Mouse (Mus musculus) embryo, embryonic 9.5 days (tissue): ENCODE results near the gene Diablo.

Experiments used
- DNase-seq: peaks from one replicate; pipeline ENCODE4 v3.0.0-alpha.2; 2017; ENCODE audit errors: extremely low spot score

Diablo gene

DNA sequence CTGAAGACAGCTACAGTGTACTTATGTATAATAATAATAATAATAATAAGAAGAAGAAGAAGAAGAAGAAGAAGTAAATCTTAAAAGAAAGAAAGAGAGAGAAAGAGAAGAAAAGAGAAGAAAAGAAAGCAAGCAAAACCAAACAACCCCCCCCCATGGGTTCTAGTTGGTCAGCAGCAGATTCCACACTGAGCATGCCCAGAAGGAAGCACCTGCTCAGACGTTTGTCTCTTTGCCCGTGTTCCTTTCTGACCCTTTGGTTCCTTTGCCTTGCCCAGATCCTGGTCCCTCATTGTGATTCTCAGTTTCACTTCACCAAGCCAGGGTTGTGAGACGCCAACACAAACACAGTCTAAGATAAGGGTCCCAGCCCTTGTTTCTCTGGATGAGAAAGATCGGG, 22.0 kb downstream of the Diablo start:
- DNase-seq = no peak

DNA sequence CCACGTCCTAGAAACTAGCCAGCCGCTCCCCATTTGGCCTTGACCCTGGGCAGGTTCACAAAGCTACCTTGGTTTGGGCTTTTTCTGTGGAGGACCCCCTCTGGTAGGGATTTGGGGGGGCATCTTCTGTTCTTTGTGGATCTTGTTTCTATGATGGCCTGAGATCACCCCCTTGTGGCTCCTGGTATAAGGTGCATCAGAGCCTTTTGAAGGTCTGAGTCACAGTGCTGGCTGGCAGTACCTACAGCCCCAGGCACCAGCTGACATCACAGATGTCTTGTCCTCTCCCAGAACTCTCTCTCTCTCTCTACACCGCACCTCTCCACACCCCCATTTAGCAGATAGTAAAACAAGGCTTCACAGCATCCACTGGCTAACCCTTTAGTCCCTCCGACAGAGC, 24.3 kb downstream of the Diablo start:
- DNase-seq = peak; percentile 24

DNA sequence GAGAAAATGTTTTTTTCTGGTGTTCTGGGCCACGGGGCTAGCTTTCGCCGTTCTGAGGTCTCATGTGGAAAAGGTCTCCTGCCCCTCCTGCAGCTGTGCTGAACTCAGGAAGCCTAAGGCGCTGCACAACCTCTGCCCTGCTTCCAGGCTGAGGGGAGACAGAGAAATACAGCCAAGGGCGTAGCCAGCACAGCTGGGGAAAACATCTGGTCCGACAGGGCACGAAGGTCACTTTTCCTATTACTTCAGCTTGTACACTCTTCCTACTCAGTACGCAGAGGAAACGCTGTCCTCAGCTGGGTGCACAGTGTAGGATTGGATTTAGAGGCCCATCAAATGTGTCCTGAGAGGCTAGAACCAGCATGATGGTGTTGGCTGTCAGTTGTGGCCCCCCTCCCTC, 34.0 kb downstream of the Diablo start:
- DNase-seq = no peak

DNA sequence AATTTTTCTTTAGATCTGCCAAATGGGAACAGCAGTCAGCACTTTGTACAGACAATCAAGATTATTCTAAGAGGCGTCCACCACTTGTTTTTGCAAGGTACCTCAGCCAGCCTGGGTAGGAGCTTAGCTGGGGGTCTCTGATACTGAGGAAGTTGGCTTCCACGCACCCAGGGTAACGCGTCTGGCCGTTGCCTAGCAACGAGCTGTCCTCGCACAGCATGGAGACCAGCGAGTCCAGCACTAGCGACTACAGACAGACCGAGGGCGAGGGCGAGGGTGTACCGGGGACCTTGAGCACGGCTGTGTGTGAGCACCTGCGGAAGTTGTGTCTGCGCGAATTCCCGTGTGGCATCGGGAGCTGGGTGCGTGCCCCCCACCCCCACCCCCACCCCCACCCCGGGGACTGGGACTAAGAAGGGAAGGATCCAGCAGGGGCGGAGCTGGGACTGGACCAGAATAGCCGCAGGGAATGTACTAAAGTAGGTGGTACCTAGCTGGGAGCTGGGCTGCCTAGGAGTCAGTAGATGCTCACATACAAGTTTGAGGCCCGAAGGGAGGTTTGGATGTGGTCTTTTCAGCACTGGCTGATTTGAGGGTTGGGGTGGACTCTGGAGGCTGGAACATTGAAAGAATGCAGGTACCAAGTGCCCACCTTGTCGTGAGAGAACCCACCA, 34.7 kb downstream of the Diablo start, which contains the start of the genes Lrrc43 and Il31:
Gene Lrrc43 (plus strand): TSS at position 194 of the 674 bp plus-strand sequence.
Gene Il31 (minus strand): TSS at position 378 of the 674 bp plus-strand sequence.
- peak; percentile 53 for DNase-seq

DNA sequence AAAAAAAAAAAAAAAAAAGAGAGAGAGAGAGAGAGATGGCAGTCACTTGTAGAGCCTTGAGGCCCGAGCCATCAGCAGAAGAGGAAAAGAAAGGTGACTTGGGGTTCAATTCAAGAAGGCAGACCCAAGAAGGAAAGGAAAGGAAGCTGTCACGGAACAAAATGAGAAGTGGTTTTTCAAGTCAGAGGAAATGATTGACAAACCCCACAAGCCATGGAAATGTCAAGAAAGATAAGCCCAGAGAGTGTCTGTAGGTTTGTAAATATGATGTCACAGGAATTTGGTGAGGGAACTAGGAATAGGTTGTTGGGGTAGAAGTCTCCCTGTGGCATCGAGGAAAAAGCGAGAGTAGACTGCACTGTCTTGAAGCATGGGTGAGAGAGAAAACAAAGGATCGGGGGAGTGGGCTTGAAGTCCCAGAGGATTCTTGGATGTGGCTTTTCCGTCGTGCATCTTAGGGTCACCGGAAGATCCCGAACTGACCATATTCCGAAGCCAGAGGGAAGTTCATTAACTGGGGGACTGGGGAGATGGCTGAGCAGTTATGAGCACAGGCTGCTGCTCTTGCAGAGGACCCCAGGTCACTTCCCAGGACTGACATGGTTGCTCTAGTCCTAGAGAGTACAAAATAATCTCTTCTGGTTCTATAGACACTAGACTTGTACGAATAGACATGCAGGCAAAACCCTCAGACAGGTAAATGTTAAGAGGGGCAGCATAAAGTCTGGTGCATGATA, 36.1 kb downstream of the Diablo start:
- no peak for DNase-seq

DNA sequence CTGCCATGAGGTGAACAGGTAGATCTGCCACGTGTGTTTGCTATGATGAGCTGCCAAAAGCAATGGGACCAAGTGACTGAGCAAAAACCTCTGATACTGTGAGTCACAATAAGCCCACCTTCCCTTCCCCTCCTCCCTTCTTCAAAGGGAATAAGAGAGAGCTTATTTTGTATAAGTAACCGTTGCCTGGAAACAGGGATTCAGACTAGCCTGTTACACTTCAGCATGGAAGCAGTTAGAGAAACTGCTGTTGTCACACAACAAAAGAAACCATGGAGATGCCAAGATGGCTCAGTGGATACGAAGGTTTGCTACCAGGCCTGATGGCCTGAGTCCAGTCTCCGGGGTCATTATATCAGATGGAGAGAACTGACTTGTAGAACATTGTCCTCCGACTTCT, 50.2 kb downstream of the Diablo start:
- DNase-seq = no peak

DNA sequence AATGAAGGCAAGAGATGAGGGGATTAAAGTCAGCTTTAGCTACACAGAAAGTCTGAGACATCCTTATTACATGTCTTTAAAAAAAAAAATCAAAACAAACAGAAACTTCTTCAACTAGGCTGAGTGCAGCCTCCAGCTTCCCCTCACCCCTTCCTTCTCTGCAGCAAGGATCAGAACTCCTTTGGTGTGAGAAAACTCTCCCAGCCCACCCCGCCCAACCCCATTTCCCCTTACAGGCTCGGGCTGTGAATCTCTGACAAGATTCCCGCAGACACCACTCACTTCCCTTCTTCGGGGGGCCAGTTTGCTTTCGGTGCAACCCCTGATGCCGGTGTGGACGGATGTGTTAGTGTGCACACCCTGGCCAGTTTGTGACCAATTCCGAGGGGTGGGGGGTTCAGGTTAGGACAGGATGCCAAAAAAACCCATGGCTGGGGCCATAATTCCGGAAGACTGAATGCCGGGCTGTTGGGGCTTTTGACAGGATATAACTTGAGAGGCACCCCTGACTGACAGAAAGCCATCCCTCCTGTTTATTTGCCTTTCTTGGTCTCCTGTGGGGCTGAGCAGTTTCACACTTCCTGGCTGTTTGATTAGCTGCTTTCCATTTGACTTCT, 53.1 kb downstream of the Diablo start:
- DNase-seq = peak; percentile 24

DNA sequence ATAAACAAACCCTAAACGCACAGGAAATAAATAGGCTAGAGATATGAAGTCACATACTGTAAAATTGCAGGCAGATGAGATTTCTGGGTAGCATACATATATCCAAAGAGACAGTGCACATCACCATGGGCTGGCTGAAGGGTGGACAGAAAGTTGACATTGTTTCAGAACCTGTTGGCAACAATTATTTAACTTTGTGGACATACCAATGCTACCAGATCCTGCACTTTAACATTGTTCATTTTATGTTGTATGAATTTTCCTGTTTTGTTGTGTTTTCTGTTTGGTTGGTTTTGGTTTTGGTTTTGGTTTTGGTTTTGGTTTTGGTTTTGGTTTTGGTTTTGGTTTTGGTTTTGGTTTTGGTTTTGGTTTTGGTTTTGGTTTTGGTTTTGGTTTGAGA, 59.3 kb downstream of the Diablo start:
- DNase-seq = no peak

DNA sequence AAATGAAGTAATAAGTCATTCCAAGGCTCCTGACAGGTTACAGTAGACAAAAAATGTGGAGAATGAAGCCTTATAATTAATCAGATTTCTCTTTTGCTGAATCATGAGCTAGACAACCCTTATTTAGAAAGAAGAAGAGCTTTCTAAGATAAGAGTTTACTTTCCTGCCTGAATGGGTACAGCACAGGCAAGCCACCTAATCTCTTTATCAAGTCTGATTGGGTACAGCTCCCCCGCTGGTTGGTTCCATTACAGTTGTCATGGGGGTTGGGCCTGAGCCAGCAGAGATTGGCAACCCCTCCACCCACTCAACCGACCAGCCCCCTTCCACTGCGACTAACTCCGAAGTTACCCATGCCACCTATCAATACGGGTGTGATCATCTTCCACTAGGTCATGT, 62.6 kb downstream of the Diablo start:
- DNase-seq = no peak
